Mouse (Mus musculus) cortical plate, adult 2 months (tissue): ENCODE results near the gene Nynrin.

ENCODE experiments used
- CTCF ChIP-seq: fragments of 200-500 bp; IDR thresholded peaks from 2 replicates; pipeline ENCODE4 v1.5.1; 2011; ENCODE audit warnings: mild to moderate bottlenecking, control low read depth, low read length; ENCODE audit not compliant: insufficient read depth; ENCODE audit errors: extremely low read depth
- POLR2A ChIP-seq: fragments of 200-500 bp; IDR thresholded peaks from 2 replicates; pipeline ENCODE4 v1.6.1; 2011; ENCODE audit warnings: mild to moderate bottlenecking, low read length, control low read depth; ENCODE audit not compliant: insufficient read depth; ENCODE audit errors: extremely low read depth

DNA sequence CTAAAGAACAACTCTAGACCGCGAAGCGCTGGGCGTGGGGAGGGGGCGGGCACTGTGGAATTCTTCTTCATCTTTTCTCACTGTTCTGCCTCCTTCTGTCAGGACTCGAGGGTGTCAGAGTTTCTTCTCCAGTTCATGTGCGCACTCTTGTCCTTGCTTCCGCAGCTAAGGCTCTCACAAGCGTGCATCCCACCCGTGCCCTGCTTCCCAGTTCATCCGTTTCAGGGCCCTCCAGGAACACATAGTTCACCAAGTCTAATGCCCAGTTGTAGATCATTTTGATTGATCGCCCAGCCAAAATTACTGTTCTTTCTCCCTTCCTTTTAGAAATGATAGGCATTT lies 46.6 kb downstream of the Nynrin start:
- TF ChIP-seq POLR2A (no peak; the same call in 1 of the 2 replicates), CTCF (no peak)
